Mouse (Mus musculus): ENCODE measurements around the gene Hspe1. TPM values are rescaled to one million over a fixed set of nuclear protein-coding genes. Genes with fewer than 3 reads are reported as not detected.

The Hspe1 gene
- total and polyA plus RNA-seq, 3 experiments = 479 to 915 (median 667) TPM

GRCm38 (mm10) chr1:55108473-55108872 lies 20.5 kb downstream of the Hspe1 start:
- H3K27ac ChIP-seq (ENCODE audit: insufficient read depth, low read depth) = no peak overlapping the region
- no peak overlapping the region for H3K9ac ChIP-seq (ENCODE audit: insufficient read depth, low read depth)
- dilution Hi-C loops (cut with MboI; ENCODE audit: extremely low pct_ligation_motif_present, extremely low pct_unique_long_range_greater_than_20kb, low sequenced_read_pairs) = no loop called here
- no peak overlapping the region for H3K4me3 ChIP-seq (replicated peaks in 1 of 3; ENCODE audit: low read depth in 2 of 3, low read length in 2 of 3, poor library complexity in 1 of 3)
- no peak for TF ChIP-seq MEF2A (IDR thresholded peaks at IDR 0.05; ENCODE audit: borderline replicate concordance, low read depth, low read length)
- TF ChIP-seq GABPA (IDR thresholded peaks at IDR 0.05; ENCODE audit: insufficient replicate concordance, low read depth, low read length) = no peak
- TF ChIP-seq PAX5 (IDR thresholded peaks at IDR 0.05; ENCODE audit: low read length) = no peak
- no peak for TF ChIP-seq JUND (conservative IDR thresholded peaks at IDR 0.05; ENCODE audit: low read depth, low read length)
- no peak for TF ChIP-seq TCF12 (IDR thresholded peaks at IDR 0.05; ENCODE audit: low read depth, low read length)
- TF ChIP-seq UBTF (IDR thresholded peaks at IDR 0.05; ENCODE audit: low read depth, low read length) = no peak
- TF ChIP-seq MXI1 (IDR thresholded peaks at IDR 0.05; ENCODE audit: low read depth, low read length) = no peak
- TF ChIP-seq MAFK (IDR thresholded peaks at IDR 0.05; ENCODE audit: insufficient replicate concordance, low read length) = no peak
- no peak for TF ChIP-seq MAZ (IDR thresholded peaks at IDR 0.05; ENCODE audit: low read depth, low read length)
- no peak for TF ChIP-seq IRF4 (IDR thresholded peaks at IDR 0.05; ENCODE audit: low read depth, low read length)
- no peak for TF ChIP-seq USF1 (IDR thresholded peaks at IDR 0.05; ENCODE audit: low read depth, low read length)
- TF ChIP-seq MYC (IDR thresholded peaks at IDR 0.05; ENCODE audit: low read depth, low read length) = no peak
- TF ChIP-seq ZC3H11A (IDR thresholded peaks at IDR 0.05; ENCODE audit: low read depth, low read length) = no peak
- TF ChIP-seq CTCF (conservative IDR thresholded peaks at IDR 0.05 in 1 of 2, IDR thresholded peaks at IDR 0.05 in 1 of 2; ENCODE audit: low read depth in 2 of 2, low read length in 2 of 2) = no peak
- no peak for TF ChIP-seq KAT2A (IDR thresholded peaks at IDR 0.05; ENCODE audit: insufficient replicate concordance, low read length)
- in situ Hi-C loops (cut with MboI; ENCODE audit: low pct_ligation_motif_present, low pct_unique_long_range_greater_than_20kb, low sequenced_read_pairs) = no loop called here
- H3K27me3 ChIP-seq (replicated peaks) = no peaks in the 10 kb centered on the region
- DNase-seq (ENCODE audit: extremely low read depth) = no peak
- peaks cover 4% of the 10 kb centered on the region for H3K9me3 ChIP-seq (replicated peaks; ENCODE audit: low read length)
- H3K36me3 ChIP-seq (replicated peaks in 1 of 2; ENCODE audit: control insufficient read depth in 1 of 2, insufficient read depth in 1 of 2, low read length in 1 of 2) = no peaks in the 10 kb centered on the region
- H3K4me1 ChIP-seq (ENCODE audit: control insufficient read depth in 1 of 2, insufficient read depth in 2 of 2) = peaks cover 3 to 10% of the 10 kb centered on the region in 2 experiments; a peak in 2 of 4 replicates
- no peaks in the 10 kb centered on the region for H3K79me2 ChIP-seq (replicated peaks; ENCODE audit: control insufficient read depth, extremely low read depth, insufficient read depth, poor library complexity, severe bottlenecking)
- no peak overlapping the region for H3K4me2 ChIP-seq (ENCODE audit: insufficient read depth, low read depth, poor library complexity, severe bottlenecking)

- in situ Hi-C loops (cut with MboI; ENCODE audit: low pct_ligation_motif_present, low pct_unique_long_range_greater_than_20kb, low sequenced_read_pairs) (no loop called here), dilution Hi-C loops (cut with MboI; ENCODE audit: extremely low pct_ligation_motif_present, extremely low pct_unique_long_range_greater_than_20kb, low sequenced_read_pairs) (no loop called here)
- H3K36me3 ChIP-seq (replicated peaks in 1 of 2; ENCODE audit: control insufficient read depth in 1 of 2, insufficient read depth in 1 of 2, low read length in 1 of 2) = no peaks in the 10 kb centered on the region
- H3K27me3 ChIP-seq (replicated peaks) = no peaks in the 10 kb centered on the region
- no peak overlapping the region for H3K4me3 ChIP-seq (replicated peaks in 1 of 3; ENCODE audit: low read depth in 2 of 3, low read length in 2 of 3, poor library complexity in 1 of 3)
- no peak overlapping the region for H3K4me2 ChIP-seq (ENCODE audit: insufficient read depth, low read depth, poor library complexity, severe bottlenecking)
- H3K79me2 ChIP-seq (replicated peaks; ENCODE audit: control insufficient read depth, extremely low read depth, insufficient read depth, poor library complexity, severe bottlenecking) = no peaks in the 10 kb centered on the region
- DNase-seq (ENCODE audit: extremely low read depth) = no peak
- H3K9ac ChIP-seq (ENCODE audit: insufficient read depth, low read depth) = no peak overlapping the region
- H3K27ac ChIP-seq (ENCODE audit: insufficient read depth, low read depth) = no peak overlapping the region
- H3K4me1 ChIP-seq (ENCODE audit: control insufficient read depth in 1 of 2, insufficient read depth in 2 of 2) = peaks cover 3 to 10% of the 10 kb centered on the region in 2 experiments; a peak in 2 of 4 replicates
- H3K9me3 ChIP-seq (replicated peaks; ENCODE audit: low read length) = peaks cover 4% of the 10 kb centered on the region
- TF ChIP-seq PAX5 (IDR thresholded peaks at IDR 0.05; ENCODE audit: low read length) (no peak), JUND (conservative IDR thresholded peaks at IDR 0.05; ENCODE audit: low read depth, low read length) (no peak), MXI1 (IDR thresholded peaks at IDR 0.05; ENCODE audit: low read depth, low read length) (no peak), MAFK (IDR thresholded peaks at IDR 0.05; ENCODE audit: insufficient replicate concordance, low read length) (no peak)
These were observed 21.3 kb downstream of the Hspe1 start for GRCm38 (mm10) chr1:55109066-55109766.
